Mouse (Mus musculus): ENCODE data around the gene Sh3tc1.
A peak's percentile ranks its signal among the peaks of the same experiment; 100 is the strongest.

Gene Sh3tc1

GRCm38 (mm10) chr5:35751016-35751415, 11.2 kb upstream of the Sh3tc1 start:
- DNase-seq = no peak

- DNase-seq = no peak
Measured at GRCm38 (mm10) chr5:35750026-35750425, 10.2 kb upstream of the Sh3tc1 start.

- no peak for DNase-seq
Measured at GRCm38 (mm10) chr5:35749416-35749815, 9.6 kb upstream of the Sh3tc1 start.

GRCm38 (mm10) chr5:35746910-35747309, 7.1 kb upstream of the Sh3tc1 start:
- DNase-seq = peak; percentile 70 to 75

GRCm38 (mm10) chr5:35745406-35745805, 5.6 kb upstream of the Sh3tc1 start:
- no peak for DNase-seq

GRCm38 (mm10) chr5:35743990-35744722, 4.4 kb upstream of the Sh3tc1 start:
- DNase-seq = no peak

- DNase-seq = peak; percentile 87 to 91
Measured at GRCm38 (mm10) chr5:35743238-35743951, 3.6 kb upstream of the Sh3tc1 start.

- DNase-seq = no peak
Measured at GRCm38 (mm10) chr5:35741225-35741820, 1.5 kb upstream of the Sh3tc1 start.

GRCm38 (mm10) chr5:35740716-35741115, 929 bp upstream of the Sh3tc1 start:
- no peak for DNase-seq

GRCm38 (mm10) chr5:35739005-35739404, 782 bp downstream of the Sh3tc1 start:
- DNase-seq = no peak

- peak; percentile 76 to 86 for DNase-seq
Measured at GRCm38 (mm10) chr5:35737231-35737901, 2.4 kb downstream of the Sh3tc1 start.

GRCm38 (mm10) chr5:35733523-35733922, 6.3 kb downstream of the Sh3tc1 start:
- DNase-seq = no peak

GRCm38 (mm10) chr5:35731006-35731405, 8.8 kb downstream of the Sh3tc1 start:
- no peak for DNase-seq

GRCm38 (mm10) chr5:35730552-35730951, 9.2 kb downstream of the Sh3tc1 start:
- DNase-seq = no peak

GRCm38 (mm10) chr5:35729844-35730243, 9.9 kb downstream of the Sh3tc1 start:
- DNase-seq = peak; percentile 76 to 83

GRCm38 (mm10) chr5:35728957-35729460, 10.8 kb downstream of the Sh3tc1 start:
- peak; percentile 85 to 88 for DNase-seq

GRCm38 (mm10) chr5:35728344-35728956, 11.3 kb downstream of the Sh3tc1 start:
- no peak for DNase-seq

- no peak for DNase-seq
Measured at GRCm38 (mm10) chr5:35727447-35727846, 12.3 kb downstream of the Sh3tc1 start.

GRCm38 (mm10) chr5:35725840-35726239, 13.9 kb downstream of the Sh3tc1 start:
- DNase-seq = no peak

GRCm38 (mm10) chr5:35723900-35724299, 15.9 kb downstream of the Sh3tc1 start:
- DNase-seq = no peak

GRCm38 (mm10) chr5:35722654-35723053, 17.1 kb downstream of the Sh3tc1 start:
- peak in 1 of 2 experiments; percentile 58 for DNase-seq

- DNase-seq = no peak
Measured at GRCm38 (mm10) chr5:35721933-35722332, 17.9 kb downstream of the Sh3tc1 start.

- DNase-seq = no peak
Measured at GRCm38 (mm10) chr5:35719880-35720279, 19.9 kb downstream of the Sh3tc1 start.
